Mouse (Mus musculus) lung, postnatal 14 days (tissue): ENCODE measurements around the gene Slc25a35.
"Not testable (repeated sequence)": the region's sequence is repeated elsewhere in the genome, so short reads cannot be mapped to it uniquely, and the experiment has no call there.

ENCODE experiments used
- DNase-seq: peaks from one replicate; pipeline ENCODE4 v3.0.0; 2021

The Slc25a35 gene

DNA sequence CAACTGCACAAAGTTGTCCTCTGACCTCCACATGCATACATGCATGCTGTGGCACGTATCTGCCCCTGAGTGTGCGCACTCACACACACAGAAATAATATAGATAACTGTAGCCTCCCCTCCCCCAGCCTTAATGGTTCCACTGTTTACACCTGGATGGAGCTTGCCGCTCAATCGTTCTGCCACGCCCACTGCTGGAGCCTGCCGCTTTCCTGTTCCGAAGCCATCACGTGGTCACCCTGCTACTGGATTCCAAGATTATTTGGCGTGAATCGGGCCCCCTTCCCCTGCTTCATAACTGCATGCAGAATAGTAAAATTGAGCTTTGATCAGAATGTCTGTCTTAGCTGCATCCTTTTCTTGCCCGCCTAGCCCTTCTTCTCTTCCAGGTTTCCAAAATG is 5.8 kb upstream of the Slc25a35 start:
- not testable (repeated sequence) for DNase-seq

- no peak for DNase-seq
Observed at GRCm38 (mm10) chr11:68963405-68963804, 4.5 kb upstream of the Slc25a35 start.

GRCm38 (mm10) chr11:68965050-68965449 is 2.9 kb upstream of the Slc25a35 start:
- no peak for DNase-seq

GRCm38 (mm10) chr11:68965845-68966244 is 2.1 kb upstream of the Slc25a35 start:
- DNase-seq = peak; percentile 83

GRCm38 (mm10) chr11:68966554-68966953 is 1.4 kb upstream of the Slc25a35 start:
- DNase-seq = no peak

DNA sequence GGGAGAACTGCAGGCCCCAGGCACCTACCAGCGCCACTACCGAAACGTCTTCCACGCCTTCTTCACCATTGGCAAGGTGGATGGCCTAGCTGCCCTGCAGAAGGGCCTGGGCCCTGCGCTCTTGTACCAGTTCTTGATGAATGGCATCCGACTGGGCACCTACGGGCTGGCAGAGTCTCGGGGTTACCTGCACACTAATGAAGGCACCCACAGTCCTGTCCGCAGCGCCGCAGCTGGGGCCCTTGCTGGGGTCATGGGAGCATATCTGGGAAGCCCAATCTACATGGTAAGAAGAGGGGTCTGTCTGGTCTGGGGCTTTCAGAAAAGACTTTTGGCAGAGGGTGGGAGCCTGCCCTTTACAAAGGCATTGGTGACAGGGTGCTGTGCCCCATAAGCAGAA is 821 bp downstream of the Slc25a35 start:
- DNase-seq = no peak

DNA sequence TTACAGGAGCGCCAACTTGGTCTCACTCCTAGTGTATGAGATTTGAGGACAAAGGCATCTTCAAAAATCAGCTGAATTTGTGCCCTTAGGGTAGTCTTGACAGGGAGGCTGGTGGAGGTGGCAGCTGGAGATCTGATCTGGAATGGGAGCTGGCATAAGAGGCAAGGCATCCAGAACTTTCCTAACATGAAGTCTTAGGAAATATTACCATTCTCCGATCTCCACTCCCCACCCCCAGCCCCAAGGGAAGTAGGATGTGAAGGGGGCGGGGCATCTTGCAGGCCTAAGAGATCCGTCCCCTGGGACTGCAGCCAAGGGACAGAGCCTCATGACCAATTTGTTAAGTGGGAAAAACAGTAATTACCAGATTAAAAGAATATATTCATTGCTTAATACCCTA is 2.3 kb downstream of the Slc25a35 start:
- DNase-seq = peak; percentile 53

DNA sequence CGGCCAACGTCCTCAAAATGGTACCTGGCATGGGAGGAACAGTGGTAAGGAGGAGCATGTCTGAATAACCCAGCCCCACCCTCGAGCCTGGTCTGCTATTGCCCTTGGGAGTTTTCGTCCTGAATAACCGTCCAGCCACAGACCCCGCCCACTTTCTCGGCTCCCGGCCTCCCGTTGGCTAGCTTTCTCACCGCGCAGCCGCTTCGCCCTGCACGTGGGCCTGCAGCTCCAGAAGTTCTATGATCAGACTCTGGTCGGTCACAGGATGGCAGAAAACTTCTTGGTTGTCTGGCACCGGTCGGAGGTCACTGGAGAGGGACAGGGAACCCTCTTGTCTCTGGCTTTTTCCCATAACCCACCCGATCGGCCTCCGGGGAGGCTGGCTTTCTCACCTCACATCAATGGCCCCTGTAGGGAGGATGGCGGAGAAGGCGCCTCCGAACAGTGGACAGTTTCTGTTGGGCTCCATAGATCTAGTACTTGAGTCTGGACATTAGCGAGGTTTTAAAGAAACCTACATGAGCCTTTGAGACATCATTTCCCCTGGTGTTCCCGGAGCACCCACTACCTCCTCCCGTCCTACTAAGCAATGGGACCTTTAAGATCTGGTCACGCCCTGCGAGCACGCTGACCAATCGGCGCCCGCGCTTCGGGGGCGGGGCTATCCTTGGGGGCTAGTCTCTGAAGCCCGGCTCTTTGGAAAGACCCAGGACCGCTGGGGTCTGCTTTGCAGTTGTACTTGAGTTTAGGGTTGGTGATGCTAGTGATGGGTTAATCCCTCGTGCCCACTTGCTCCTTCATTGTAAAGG is 5.5 kb downstream of the Slc25a35 start:
- DNase-seq = peak; percentile 85

GRCm38 (mm10) chr11:68974059-68974450 is 6.1 kb downstream of the Slc25a35 start:
- DNase-seq = no peak

- no peak for DNase-seq
Observed at GRCm38 (mm10) chr11:68975085-68975484, 7.2 kb downstream of the Slc25a35 start, which contains the start of gene Rangrf. Rangrf (minus strand) TSS chr11:68975185.

- DNase-seq = no peak
Observed at GRCm38 (mm10) chr11:68975601-68976000, 7.7 kb downstream of the Slc25a35 start.

GRCm38 (mm10) chr11:68979320-68979733 is 11.4 kb downstream of the Slc25a35 start:
- DNase-seq = no peak

- DNase-seq = no peak
Observed at GRCm38 (mm10) chr11:68980919-68981318, 13.0 kb downstream of the Slc25a35 start.

GRCm38 (mm10) chr11:68982639-68983369 is 14.9 kb downstream of the Slc25a35 start:
- DNase-seq = peak; percentile 88

DNA sequence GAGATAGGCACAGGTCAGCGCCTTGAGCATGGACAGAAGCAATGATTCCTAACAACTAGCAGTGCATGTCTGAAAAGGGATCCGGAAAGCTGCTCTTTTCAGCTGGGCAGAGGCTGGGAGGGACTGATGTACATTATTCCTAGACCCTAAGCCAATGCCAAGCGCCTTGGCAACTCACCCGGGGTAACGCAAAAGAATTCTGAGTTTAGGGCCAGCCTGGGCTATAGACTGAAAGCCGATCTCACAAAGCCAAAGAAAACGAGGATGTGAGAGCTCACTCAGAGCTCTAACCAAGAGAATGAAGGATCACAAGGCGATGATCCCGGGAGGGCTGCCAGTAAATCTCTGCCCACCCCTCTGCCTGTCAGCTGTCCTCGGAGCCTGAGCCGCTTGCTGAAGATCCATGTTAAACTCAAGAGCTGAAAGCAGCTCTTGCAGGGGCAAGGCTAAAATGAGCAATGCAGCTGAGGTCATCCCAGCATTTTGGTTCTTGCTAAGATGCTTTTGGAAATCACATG is 19.5 kb downstream of the Slc25a35 start:
- no peak for DNase-seq

DNA sequence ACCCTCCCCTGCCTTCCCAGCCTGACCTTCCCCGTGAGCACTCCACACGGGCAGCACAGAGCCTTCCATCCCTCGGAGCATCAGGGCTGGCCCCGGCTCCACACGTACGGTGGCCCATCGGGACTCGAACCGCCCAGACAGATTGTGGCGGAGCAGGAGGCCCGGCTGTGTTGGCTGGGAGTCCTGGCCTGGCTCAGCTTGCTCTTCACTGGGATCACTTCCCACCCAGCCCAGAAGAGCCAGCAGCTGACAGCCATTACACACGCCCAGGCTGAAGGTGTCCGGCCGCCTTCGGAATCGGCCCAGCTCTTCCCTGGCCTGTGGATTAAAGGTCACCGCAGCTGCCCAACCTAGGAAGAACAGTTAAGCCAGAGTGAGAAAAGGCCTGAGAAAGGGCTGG is 20.4 kb downstream of the Slc25a35 start:
- DNase-seq = peak; percentile 21

DNA sequence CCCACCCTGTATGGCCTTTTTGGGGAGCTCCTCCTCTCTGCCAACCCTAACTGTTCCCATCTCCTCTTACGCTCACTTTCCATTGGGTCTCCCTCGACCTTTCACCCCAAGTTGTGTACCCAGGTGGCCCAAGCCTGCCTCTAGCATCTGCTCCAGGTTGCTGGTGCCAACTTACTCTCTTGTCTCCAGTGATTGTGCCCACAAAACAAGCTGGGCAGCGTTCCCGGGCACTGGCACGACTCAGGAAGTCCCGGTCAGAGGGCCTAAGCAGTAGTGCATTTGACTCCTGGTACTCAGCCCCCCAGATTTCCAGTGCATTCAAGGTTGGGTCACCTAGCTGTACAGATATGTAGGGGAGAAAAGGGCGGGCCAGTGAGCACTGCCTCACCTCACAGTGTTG is 25.2 kb downstream of the Slc25a35 start:
- no peak for DNase-seq

GRCm38 (mm10) chr11:68994377-68994776 is 26.4 kb downstream of the Slc25a35 start:
- no peak for DNase-seq

DNA sequence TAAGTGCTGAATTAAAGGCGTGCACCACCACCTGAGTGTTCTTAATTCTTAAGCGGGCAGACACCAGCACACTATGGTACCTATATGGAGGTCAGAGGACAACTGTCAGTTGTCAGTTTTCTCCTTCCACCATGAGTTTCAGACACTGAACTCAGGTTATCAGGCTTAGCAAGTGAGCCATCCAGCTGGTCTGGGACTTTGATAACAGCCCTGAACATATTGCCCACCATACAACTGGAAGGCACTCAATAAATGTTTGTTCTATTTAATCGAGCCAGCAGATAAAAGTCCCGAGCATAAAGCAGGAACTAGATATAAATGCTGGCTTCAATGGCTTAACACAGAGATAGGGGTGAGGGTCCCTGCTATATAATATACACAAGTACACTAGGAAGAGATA is 29.1 kb downstream of the Slc25a35 start:
- DNase-seq = no peak

- DNase-seq = not testable (repeated sequence)
Observed at GRCm38 (mm10) chr11:69002782-69003181, 34.9 kb downstream of the Slc25a35 start.

DNA sequence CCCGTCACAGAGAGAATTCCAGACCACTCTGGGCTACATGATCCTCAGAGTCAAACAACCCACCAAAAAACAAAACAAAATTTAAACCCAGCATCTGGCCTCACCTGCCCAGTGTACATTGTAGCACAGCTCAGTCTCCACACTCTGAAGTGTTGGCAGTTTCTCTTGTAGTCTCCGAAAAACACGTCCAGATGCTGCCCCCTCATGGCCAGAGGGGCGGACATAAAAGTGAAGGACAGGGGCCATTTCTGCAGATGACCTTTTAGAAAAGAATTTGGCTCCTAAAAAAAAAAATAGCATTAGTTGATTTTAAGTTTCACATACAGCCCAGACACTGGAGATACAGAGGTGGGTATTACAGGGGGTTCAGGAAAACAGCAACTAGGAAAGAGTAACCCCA is 35.7 kb downstream of the Slc25a35 start:
- DNase-seq = peak; percentile 27

- no peak for DNase-seq
Observed at GRCm38 (mm10) chr11:69005193-69005592, 37.3 kb downstream of the Slc25a35 start.

GRCm38 (mm10) chr11:69006575-69006974 is 38.6 kb downstream of the Slc25a35 start:
- not testable (repeated sequence) for DNase-seq
